Mouse (Mus musculus) embryonic facial prominence, embryonic 12.5 days (tissue): ENCODE measurements around the gene Wdr44. TPM values are rescaled to one million over a fixed set of nuclear protein-coding genes. Genes with fewer than 3 reads are reported as not detected.
A peak's percentile ranks its signal among the peaks of the same experiment; 100 is the strongest.

ENCODE experiments used
- ATAC-seq: fragments of 200-750 bp; cut with Nextera tagmentation; 2 replicates; pipeline ENCODE4 v1.8.0; 2017; ENCODE audit not compliant: insufficient number of reproducible peaks, insufficient read depth, low FRiP score, low TSS enrichment
- H3K27ac ChIP-seq: fragments of 300-500 bp; sonication (generic); 2 replicates; pipeline ENCODE4 v1.5.1; 2016; ENCODE audit warnings: mild to moderate bottlenecking
- H3K27me3 ChIP-seq: fragments of 300-500 bp; sonication (generic); 2 replicates; pipeline ENCODE4 v1.6.1; 2016; ENCODE audit warnings: mild to moderate bottlenecking, moderate library complexity
- H3K36me3 ChIP-seq: fragments of 300-500 bp; sonication (generic); 2 replicates; pipeline ENCODE4 v1.6.1; 2016; ENCODE audit warnings: mild to moderate bottlenecking
- H3K4me1 ChIP-seq: fragments of 300-500 bp; sonication (generic); 2 replicates; pipeline ENCODE4 v1.6.1; 2016
- H3K4me2 ChIP-seq: fragments of 300-500 bp; sonication (generic); replicated peaks from 2 replicates; pipeline ENCODE4 v1.6.1; 2016; ENCODE audit warnings: mild to moderate bottlenecking, moderate library complexity
- H3K4me3 ChIP-seq: fragments of 300-500 bp; sonication (generic); 2 replicates; pipeline ENCODE4 v1.5.1; 2016; ENCODE audit warnings: mild to moderate bottlenecking
- H3K9ac ChIP-seq: fragments of 300-500 bp; sonication (generic); 2 replicates; pipeline ENCODE4 v1.6.1; 2016; ENCODE audit warnings: mild to moderate bottlenecking, moderate library complexity
- H3K9me3 ChIP-seq: fragments of 300-500 bp; sonication (generic); 2 replicates; pipeline ENCODE4 v1.6.1; 2016; ENCODE audit warnings: mild to moderate bottlenecking, moderate library complexity
- WGBS: fragments of 180-500 bp; shearing (Covaris S2); methylation state at CpG from one replicate; pipeline ENCODE4 v1.1.7; 2016; 5-methylcytosine and 5-hydroxymethylcytosine counted together
- polyA plus RNA-seq: library from polyadenylated mRNA; unstranded; fragments of >200 nt; fragmentation: Nextera tagmentation; extraction: Ambion mirVana; gene quantifications from 2 replicates; pipeline ENCODE4 v1.2.1, GENCODE M21; 2016

Wdr44 gene
- polyA plus RNA-seq = 7.7 and 7.9 TPM in 2 replicates

DNA sequence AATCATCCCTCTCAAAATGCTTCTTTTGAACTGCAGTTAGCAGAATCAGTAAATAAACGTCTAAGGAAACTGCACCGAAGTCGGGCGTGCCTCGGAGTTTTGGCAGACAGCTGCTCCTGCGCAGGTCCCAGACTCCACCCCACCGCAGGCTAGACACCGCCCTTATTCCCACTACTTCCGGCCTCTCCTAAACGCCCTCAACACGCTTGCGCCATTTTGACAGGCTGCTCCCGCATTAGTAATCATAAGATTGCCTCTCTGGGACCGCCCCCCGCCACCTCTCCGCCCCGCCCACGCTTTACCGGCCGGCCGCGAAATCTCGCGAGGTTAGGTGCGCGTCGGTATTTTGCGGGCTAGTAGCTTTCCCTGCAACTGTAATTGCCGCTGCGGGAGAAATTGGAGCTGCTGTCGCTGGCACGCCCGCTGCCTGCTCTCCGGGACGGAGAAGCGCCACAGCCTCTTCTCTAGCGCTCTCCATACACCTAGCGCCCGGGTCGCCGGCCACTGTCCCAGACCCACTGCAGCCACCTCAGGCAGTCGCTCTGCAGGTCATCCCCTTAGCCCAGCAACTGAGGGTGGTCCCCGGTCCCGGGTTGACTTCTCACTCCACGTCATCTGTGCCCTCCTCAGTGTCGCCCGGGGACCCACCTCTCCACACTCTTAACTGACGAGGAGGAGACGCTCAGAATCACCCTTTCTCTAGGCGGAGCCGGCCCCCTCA is at the start of gene Wdr44:
Gene Wdr44, plus strand, starts transcription at position 330 of the 721 bp plus-strand sequence.
- peak within 1 kb of the TSS; percentile 80 for H3K27ac ChIP-seq

DNA sequence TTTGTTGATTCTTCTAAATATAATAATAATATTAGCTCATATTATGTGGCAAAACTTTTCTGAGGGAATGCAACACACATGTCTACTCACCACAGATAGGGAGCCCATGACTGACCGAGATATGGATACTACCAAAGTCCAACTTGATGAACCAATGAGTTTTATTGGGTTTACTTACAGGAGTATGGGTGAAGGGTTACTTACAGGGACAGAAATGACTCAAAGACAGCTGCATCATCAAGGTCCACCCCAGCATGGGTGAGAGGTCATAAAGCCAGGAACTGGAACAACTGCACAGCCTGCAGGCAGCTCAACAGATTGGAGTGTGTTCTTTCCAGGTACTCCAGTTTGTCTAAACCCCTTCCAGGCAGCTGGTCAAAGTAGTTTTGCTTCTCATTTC is 44.5 kb upstream of the Wdr44 start:
- H3K4me3 ChIP-seq = no peak overlapping the region
- H3K4me2 ChIP-seq = no peak overlapping the region
- 88% methylated on average over 1 of the region's 1 CpGs for WGBS
- no peak overlapping the region for H3K9ac ChIP-seq
- no peaks in the 10 kb centered on the region for H3K36me3 ChIP-seq
- no peak overlapping the region for H3K27ac ChIP-seq
- H3K27me3 ChIP-seq = no peaks in the 10 kb centered on the region
- no peak for ATAC-seq
- no peaks in the 10 kb centered on the region for H3K9me3 ChIP-seq
- no peaks in the 10 kb centered on the region for H3K4me1 ChIP-seq

More for the DNA sequence above, at the start of gene Wdr44:
- no peaks in the 10 kb centered on the region for H3K36me3 ChIP-seq
- peak within 1 kb of the TSS; percentile 59 for H3K9ac ChIP-seq
- peak within 1 kb of the TSS; percentile 48 for H3K4me2 ChIP-seq
- H3K9me3 ChIP-seq = no peaks in the 10 kb centered on the region
- peak; percentile 100 for ATAC-seq
- WGBS = 13% methylated on average over 51 of the region's 51 CpGs
- no peaks in the 10 kb centered on the region for H3K27me3 ChIP-seq
- peak within 1 kb of the TSS; percentile 52 for H3K4me3 ChIP-seq
- H3K4me1 ChIP-seq = no peaks in the 10 kb centered on the region

GRCm38 (mm10) chrX:23662216-23662615 is 30.6 kb upstream of the Wdr44 start:
- no peaks in the 10 kb centered on the region for H3K36me3 ChIP-seq
- 87% methylated on average over 1 of the region's 1 CpGs for WGBS
- H3K9me3 ChIP-seq = no peaks in the 10 kb centered on the region
- no peak overlapping the region for H3K4me2 ChIP-seq
- no peak for ATAC-seq
- no peak overlapping the region for H3K9ac ChIP-seq
- no peaks in the 10 kb centered on the region for H3K4me1 ChIP-seq
- H3K27me3 ChIP-seq = no peaks in the 10 kb centered on the region
- no peak overlapping the region for H3K4me3 ChIP-seq
- H3K27ac ChIP-seq = no peak overlapping the region

DNA sequence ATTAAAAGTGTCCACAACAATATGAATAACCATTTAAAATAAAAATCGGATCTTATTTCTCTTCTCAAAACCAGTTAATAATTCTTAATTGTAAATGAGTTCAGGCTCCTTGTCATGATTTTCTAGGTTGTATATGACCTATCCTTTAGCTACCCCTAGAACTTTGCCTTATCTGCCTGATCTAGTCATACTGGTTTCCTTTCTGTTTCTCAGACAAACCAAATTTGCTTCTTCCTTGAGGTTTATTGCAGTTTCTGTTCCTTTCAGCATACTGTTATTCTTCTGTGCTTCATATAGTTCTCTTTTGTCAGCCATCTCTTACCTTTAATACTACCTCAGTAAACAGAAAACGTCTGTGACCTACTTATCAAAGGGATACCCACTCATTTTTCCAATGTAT is 19.7 kb upstream of the Wdr44 start:
- Histone ChIP-seq H3K4me2 (no peak overlapping the region), H3K36me3 (no peaks in the 10 kb centered on the region), H3K9ac (no peak overlapping the region), H3K27me3 (no peaks in the 10 kb centered on the region), H3K4me1 (no peaks in the 10 kb centered on the region), H3K4me3 (no peak overlapping the region), H3K27ac (no peak overlapping the region), H3K9me3 (no peaks in the 10 kb centered on the region)
- WGBS = 76% methylated on average over 2 of the region's 2 CpGs
- ATAC-seq = no peak

- Histone ChIP-seq H3K4me3 (no peak overlapping the region), H3K27ac (no peak overlapping the region), H3K4me1 (no peaks in the 10 kb centered on the region), H3K9ac (no peak overlapping the region), H3K4me2 (no peak overlapping the region), H3K36me3 (no peaks in the 10 kb centered on the region), H3K27me3 (no peaks in the 10 kb centered on the region), H3K9me3 (no peaks in the 10 kb centered on the region)
- ATAC-seq = no peak
- 72% methylated on average over 1 of the region's 1 CpGs for WGBS
Observed at GRCm38 (mm10) chrX:23675450-23675849, 17.4 kb upstream of the Wdr44 start.

GRCm38 (mm10) chrX:23676583-23676982 is 16.3 kb upstream of the Wdr44 start:
- no peak overlapping the region for H3K4me2 ChIP-seq
- H3K4me3 ChIP-seq = no peak overlapping the region
- H3K4me1 ChIP-seq = no peaks in the 10 kb centered on the region
- H3K9me3 ChIP-seq = no peaks in the 10 kb centered on the region
- no peak for ATAC-seq
- H3K27ac ChIP-seq = no peak overlapping the region
- no peaks in the 10 kb centered on the region for H3K27me3 ChIP-seq
- H3K9ac ChIP-seq = no peak overlapping the region
- WGBS = 70% methylated on average over 2 of the region's 2 CpGs
- H3K36me3 ChIP-seq = no peaks in the 10 kb centered on the region

- Histone ChIP-seq H3K4me3 (no peak overlapping the region), H3K4me2 (no peak overlapping the region), H3K9me3 (no peaks in the 10 kb centered on the region), H3K4me1 (no peaks in the 10 kb centered on the region), H3K9ac (no peak overlapping the region), H3K27me3 (no peaks in the 10 kb centered on the region), H3K36me3 (no peaks in the 10 kb centered on the region), H3K27ac (no peak overlapping the region)
- ATAC-seq = no peak
- WGBS = 75% methylated on average over 2 of the region's 2 CpGs
Observed at GRCm38 (mm10) chrX:23677511-23677910, 15.3 kb upstream of the Wdr44 start.

DNA sequence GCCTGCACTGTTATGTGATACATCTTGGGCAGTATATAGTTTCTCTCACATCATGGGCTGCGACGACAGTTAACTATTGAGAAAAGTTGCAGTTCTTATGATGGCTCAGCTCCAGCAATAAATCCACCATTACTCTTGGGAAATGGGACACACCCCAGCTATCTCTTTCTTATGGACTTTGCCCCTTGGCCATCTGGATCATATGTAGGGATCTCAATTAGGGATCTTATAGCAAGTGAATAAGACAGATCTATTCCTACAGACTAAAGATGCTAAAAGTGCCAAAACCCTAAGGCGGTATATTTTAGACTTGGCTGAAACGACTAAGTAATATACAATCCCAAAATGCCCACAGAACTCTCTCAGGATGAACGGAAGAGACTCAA is 522 bp upstream of the Wdr44 start:
- Histone ChIP-seq H3K27me3 (no peaks in the 10 kb centered on the region), H3K9ac (no peak overlapping the region), H3K9me3 (no peaks in the 10 kb centered on the region), H3K27ac (no peak overlapping the region), H3K4me1 (no peaks in the 10 kb centered on the region), H3K36me3 (no peaks in the 10 kb centered on the region), H3K4me2 (peak overlapping the region; percentile 48), H3K4me3 (peak overlapping the region; percentile 52)
- WGBS = 15% methylated on average over 5 of the region's 5 CpGs
- ATAC-seq = no peak

- no peaks in the 10 kb centered on the region for H3K27me3 ChIP-seq
- peak overlapping the region; percentile 48 for H3K4me2 ChIP-seq
- H3K36me3 ChIP-seq = no peaks in the 10 kb centered on the region
- 10% methylated on average over 26 of the region's 28 CpGs for WGBS
- H3K4me3 ChIP-seq = peak overlapping the region; percentile 52
- no peaks in the 10 kb centered on the region for H3K9me3 ChIP-seq
- H3K4me1 ChIP-seq = no peaks in the 10 kb centered on the region
- 0 out of 2 replicates have a peak, but pooled peaks have one; percentile 7 for ATAC-seq
- H3K9ac ChIP-seq = peak overlapping the region; percentile 59
- peak overlapping the region; percentile 80 for H3K27ac ChIP-seq
Observed at GRCm38 (mm10) chrX:23693443-23694400, 871 bp downstream of the Wdr44 start.

DNA sequence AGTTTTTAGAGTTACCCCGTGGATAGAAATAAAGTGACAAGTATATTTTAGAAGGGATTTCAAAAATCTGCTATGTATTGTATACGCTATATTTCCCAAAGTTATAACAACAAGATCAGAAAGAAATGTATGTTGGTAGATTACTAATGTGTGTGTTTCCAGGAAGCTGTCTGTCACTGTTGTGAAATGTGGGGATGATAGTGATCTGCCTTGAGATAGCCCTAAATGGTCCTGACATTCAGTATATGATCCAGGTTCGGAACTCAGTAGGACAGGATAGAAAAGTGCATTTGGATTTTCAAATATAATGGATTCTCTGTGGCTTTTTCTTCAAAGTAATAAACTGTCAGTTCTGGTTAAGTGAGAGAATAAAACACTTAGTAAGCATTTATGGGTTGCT is 1.7 kb downstream of the Wdr44 start:
- H3K9ac ChIP-seq = no peak overlapping the region
- H3K4me2 ChIP-seq = peak overlapping the region; percentile 48; the same call in 1 of the 2 replicates
- no peaks in the 10 kb centered on the region for H3K9me3 ChIP-seq
- H3K4me3 ChIP-seq = no peak overlapping the region
- WGBS = 75% methylated on average over 3 of the region's 3 CpGs
- H3K36me3 ChIP-seq = no peaks in the 10 kb centered on the region
- H3K4me1 ChIP-seq = no peaks in the 10 kb centered on the region
- H3K27me3 ChIP-seq = no peaks in the 10 kb centered on the region
- no peak overlapping the region for H3K27ac ChIP-seq
- no peak for ATAC-seq

DNA sequence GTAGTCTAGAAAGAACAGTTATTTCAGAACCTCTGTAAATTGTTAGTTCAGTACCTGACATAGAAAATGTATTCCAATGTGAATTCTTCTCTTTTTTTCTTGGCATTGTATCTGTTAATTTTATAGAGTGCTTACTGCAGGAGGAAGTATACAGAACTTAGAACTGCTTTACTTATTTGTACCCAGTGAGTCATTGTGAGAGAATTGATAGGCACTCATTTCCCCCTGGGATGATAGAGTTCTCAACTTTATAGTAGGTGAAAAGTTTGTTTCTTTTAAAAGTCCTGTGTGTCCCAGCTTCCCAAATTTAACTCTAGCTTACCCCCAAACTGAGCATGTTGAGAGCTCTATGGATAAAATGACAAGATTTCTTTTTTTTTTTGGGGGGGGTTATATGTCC is 2.3 kb downstream of the Wdr44 start:
- no peak overlapping the region for H3K4me3 ChIP-seq
- H3K4me2 ChIP-seq = no peak overlapping the region
- H3K9me3 ChIP-seq = no peaks in the 10 kb centered on the region
- ATAC-seq = no peak
- H3K4me1 ChIP-seq = no peaks in the 10 kb centered on the region
- H3K9ac ChIP-seq = no peak overlapping the region
- no peak overlapping the region for H3K27ac ChIP-seq
- H3K27me3 ChIP-seq = no peaks in the 10 kb centered on the region
- H3K36me3 ChIP-seq = no peaks in the 10 kb centered on the region

GRCm38 (mm10) chrX:23697346-23697745 is 4.5 kb downstream of the Wdr44 start:
- Histone ChIP-seq H3K27ac (no peak overlapping the region), H3K9me3 (no peaks in the 10 kb centered on the region), H3K9ac (no peak overlapping the region), H3K4me3 (no peak overlapping the region), H3K27me3 (no peaks in the 10 kb centered on the region), H3K4me1 (no peaks in the 10 kb centered on the region), H3K4me2 (no peak overlapping the region), H3K36me3 (no peaks in the 10 kb centered on the region)
- WGBS = 85% methylated on average over 2 of the region's 2 CpGs
- ATAC-seq = no peak
